Mouse (Mus musculus) hematopoietic stem cell, adult 5-6 weeks (primary cell): ENCODE measurements at regions not wholly inside any gene's neighbourhood (a gene's known extent, or its start where the extent isn't known, plus 50 kb on each side); places are given as distances from the start of the nearest gene placed in this dataset.

Source experiments
- ATAC-seq, 2 experiments: fragments of 125-278 bp in 1 of 2; replicated peaks in 1 of 2; 2 replicates each; pipeline ENCODE4 v1.8.0; 2016 to 2017; ENCODE audit warnings: inconsistent platforms in 2 of 2, mild to moderate bottlenecking in 2 of 2, moderate number of reproducible peaks in 2 of 2, low read depth in 1 of 2, moderate TSS enrichment in 1 of 2; ENCODE audit not compliant: low FRiP score in 2 of 2, poor library complexity in 2 of 2, severe bottlenecking in 2 of 2, insufficient read depth in 1 of 2, low TSS enrichment in 1 of 2

- ATAC-seq = no peak
Observed at GRCm38 (mm10) chr4:106054324-106054723, 261.7 kb upstream of the Usp24 start.

- ATAC-seq = no peak
Observed at GRCm38 (mm10) chr4:106062651-106063050, 253.4 kb upstream of the Usp24 start.

GRCm38 (mm10) chr4:106063851-106064382 lies 252.1 kb upstream of the Usp24 start:
- no peak for ATAC-seq

- ATAC-seq = no peak
Observed at GRCm38 (mm10) chr4:106067023-106067422, 249.0 kb upstream of the Usp24 start.

GRCm38 (mm10) chr4:106083546-106083945 lies 232.5 kb upstream of the Usp24 start:
- ATAC-seq = no peak

- no peak; a peak in 1 of 4 replicates for ATAC-seq
Observed at GRCm38 (mm10) chr4:106091927-106092675, 223.9 kb upstream of the Usp24 start.

GRCm38 (mm10) chr4:106092676-106093070 lies 223.3 kb upstream of the Usp24 start:
- no peak for ATAC-seq

- ATAC-seq = no peak; a peak in 1 of 4 replicates
Observed at GRCm38 (mm10) chr4:106093252-106093651, 222.8 kb upstream of the Usp24 start.

GRCm38 (mm10) chr4:106094882-106095556 lies 221.0 kb upstream of the Usp24 start:
- peak; percentile 71 to 78 for ATAC-seq

- no peak for ATAC-seq
Observed at GRCm38 (mm10) chr4:106096130-106096529, 219.9 kb upstream of the Usp24 start.

GRCm38 (mm10) chr4:106097846-106098245 lies 218.2 kb upstream of the Usp24 start:
- ATAC-seq = no peak

- ATAC-seq = no peak; a peak in 1 of 4 replicates
Observed at GRCm38 (mm10) chr4:106100211-106101025, 215.6 kb upstream of the Usp24 start.

GRCm38 (mm10) chr4:106101904-106102303 lies 214.1 kb upstream of the Usp24 start:
- ATAC-seq = no peak

GRCm38 (mm10) chr4:106102451-106102977 lies 213.5 kb upstream of the Usp24 start:
- ATAC-seq = no peak

- no peak for ATAC-seq
Observed at GRCm38 (mm10) chr4:106103750-106104635, 212.0 kb upstream of the Usp24 start.

GRCm38 (mm10) chr4:106112981-106113380 lies 203.0 kb upstream of the Usp24 start:
- no peak for ATAC-seq

- no peak for ATAC-seq
Observed at GRCm38 (mm10) chr4:106113747-106114146, 202.3 kb upstream of the Usp24 start.
